Comparison of ENCODE assay signal across 8 mouse cellular contexts in the genomic region with DNA sequence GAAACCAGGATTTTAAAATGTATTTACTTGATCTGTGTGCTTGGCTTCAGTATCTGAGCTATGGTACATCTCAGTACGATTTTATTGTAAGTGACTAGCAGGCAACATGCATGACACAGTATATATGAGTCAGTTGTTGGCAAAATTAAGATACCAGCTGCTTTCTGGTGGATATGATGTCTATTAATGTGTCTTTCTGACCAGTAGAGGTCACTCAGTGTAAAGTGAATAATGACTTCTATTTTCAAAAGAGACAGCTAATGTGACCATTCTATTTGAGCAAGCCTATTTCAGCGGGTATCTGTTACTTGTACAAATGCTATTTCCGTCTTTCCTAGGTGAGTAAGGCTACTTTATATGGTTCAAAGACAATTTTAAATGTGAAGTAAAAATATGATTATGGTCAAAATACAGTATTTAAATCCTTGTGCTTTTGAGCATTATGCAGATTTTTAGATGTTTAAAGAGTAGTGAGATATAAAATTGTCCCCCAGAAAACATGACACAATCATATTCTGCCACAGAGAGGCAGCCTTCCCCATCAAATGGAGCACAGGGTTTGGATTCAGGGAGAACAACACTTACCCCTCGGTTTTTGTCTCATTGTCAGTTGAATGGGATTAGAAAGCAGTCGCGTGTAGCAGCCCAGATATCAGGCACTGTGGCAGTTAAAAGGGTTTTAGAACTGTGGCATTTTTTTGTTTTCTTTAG.
A peak's percentile ranks its signal among the peaks of the same experiment; 100 is the strongest.
DNase-seq lines count a peak whose midpoint lies in the region; ATAC-seq and TF ChIP-seq lines count a peak whose summit lies in the region.

No protein-coding gene starts in this region.

- ATAC-seq in kidney, embryonic 16.5 days (ENCODE audit: low FRiP score, low TSS enrichment) = peak; percentile 59; the same call in 1 of the 2 replicates
- ATAC-seq in hindbrain, embryonic 15.5 days (ENCODE audit: low FRiP score, low read depth) = peak; percentile 81
- peak; percentile 78 for ATAC-seq in midbrain, postnatal 0 days (ENCODE audit: low FRiP score)
- ATAC-seq in activated CD4-positive, CD25-positive, alpha-beta regulatory T cell, adult 4 months = no peak
- no peak for ATAC-seq in monocyte, adult 5-6 weeks (replicated peaks; ENCODE audit: insufficient number of reproducible peaks, low FRiP score, low TSS enrichment, poor library complexity, severe bottlenecking)

- H3K4me3 ChIP-seq in kidney, embryonic 16.5 days (ENCODE audit: low read length) = no peak overlapping the region
- H3K4me3 ChIP-seq in cerebellum, adult 2 months (replicated peaks; ENCODE audit: insufficient read depth, low read depth, low read length) = no peak overlapping the region
- H3K4me3 ChIP-seq in hindbrain, embryonic 15.5 days = no peak overlapping the region
- no peak overlapping the region for H3K4me3 ChIP-seq in midbrain, postnatal 0 days (ENCODE audit: low read depth, low read length)

- TF ChIP-seq CTCF in cerebellum, adult 2 months (IDR thresholded peaks at IDR 0.05; ENCODE audit: borderline replicate concordance, insufficient read depth, low read depth, low read length) = peak; percentile 56; the same call in 1 of the 2 replicates
- peak; percentile 63 for TF ChIP-seq CTCF in midbrain, postnatal 0 days (IDR thresholded peaks at IDR 0.05)

- no peak for TF ChIP-seq POLR2A in cerebellum, adult 2 months (IDR thresholded peaks at IDR 0.05; ENCODE audit: borderline replicate concordance, insufficient read depth, low read length)

- H3K27me3 ChIP-seq in kidney, embryonic 16.5 days (ENCODE audit: insufficient read depth, low read length) = no peaks in the 10 kb centered on the region
- H3K27me3 ChIP-seq in cerebellum, adult 2 months (ENCODE audit: control insufficient read depth, insufficient read depth, low read length) = no peaks in the 10 kb centered on the region
- H3K27me3 ChIP-seq in hindbrain, embryonic 15.5 days = no peaks in the 10 kb centered on the region
- H3K27me3 ChIP-seq in midbrain, postnatal 0 days (ENCODE audit: insufficient read depth, low read length) = no peaks in the 10 kb centered on the region

- H3K9me3 ChIP-seq in kidney, embryonic 16.5 days (ENCODE audit: low read length) = no peaks in the 10 kb centered on the region
- no peaks in the 10 kb centered on the region for H3K9me3 ChIP-seq in hindbrain, embryonic 15.5 days
- no peaks in the 10 kb centered on the region for H3K9me3 ChIP-seq in midbrain, postnatal 0 days (ENCODE audit: low read length)

- H3K27ac ChIP-seq in kidney, embryonic 16.5 days (ENCODE audit: low read length) = no peak overlapping the region
- H3K27ac ChIP-seq in cerebellum, adult 2 months (ENCODE audit: insufficient read depth, low read length) = no peak overlapping the region
- H3K27ac ChIP-seq in hindbrain, embryonic 15.5 days (replicated peaks) = no peak overlapping the region
- H3K27ac ChIP-seq in midbrain, postnatal 0 days (ENCODE audit: low read depth, low read length) = no peak overlapping the region

- H3K36me3 ChIP-seq in kidney, embryonic 16.5 days (ENCODE audit: insufficient read depth, low read length) = no peaks in the 10 kb centered on the region
- no peaks in the 10 kb centered on the region for H3K36me3 ChIP-seq in hindbrain, embryonic 15.5 days
- no peaks in the 10 kb centered on the region for H3K36me3 ChIP-seq in midbrain, postnatal 0 days (ENCODE audit: insufficient read depth, low read length)

- H3K4me1 ChIP-seq in kidney, embryonic 16.5 days (ENCODE audit: insufficient read depth, low read length) = no peaks in the 10 kb centered on the region
- H3K4me1 ChIP-seq in cerebellum, adult 2 months (ENCODE audit: control insufficient read depth, insufficient read depth, low read length) = peaks cover 4% of the 10 kb centered on the region; the same call in 1 of the 2 replicates
- H3K4me1 ChIP-seq in hindbrain, embryonic 15.5 days (replicated peaks) = peaks cover 5% of the 10 kb centered on the region; the same call in 1 of the 2 replicates
- no peaks in the 10 kb centered on the region for H3K4me1 ChIP-seq in midbrain, postnatal 0 days (ENCODE audit: insufficient read depth, low read length)

- H3K9ac ChIP-seq in kidney, embryonic 16.5 days (replicated peaks; ENCODE audit: low read length) = no peak overlapping the region
- no peak overlapping the region for H3K9ac ChIP-seq in hindbrain, embryonic 15.5 days
- no peak overlapping the region for H3K9ac ChIP-seq in midbrain, postnatal 0 days (replicated peaks; ENCODE audit: low read length, poor library complexity, severe bottlenecking)

- no peak for DNase-seq in kidney, postnatal 10 days
- peak; percentile 29 to 80 for DNase-seq in cerebellum, adult 2 months
- DNase-seq in midbrain, postnatal 0 days (ENCODE audit: low spot score) = peak; percentile 78
- DNase-seq in adrenal gland, postnatal 4 days (ENCODE audit: low spot score in 2 of 2) = no peak

- WGBS in kidney, embryonic 16.5 days = 58% methylated on average over 6 of the region's 6 CpGs
- 25% methylated on average over 6 of the region's 6 CpGs for WGBS in cerebellum, adult 2 months
- WGBS in hindbrain, embryonic 15.5 days = 24% methylated on average over 6 of the region's 6 CpGs
- WGBS in midbrain, postnatal 0 days = 23% methylated on average over 6 of the region's 6 CpGs

- no peak overlapping the region for H3K4me2 ChIP-seq in kidney, embryonic 16.5 days (replicated peaks; ENCODE audit: low read depth, low read length)
- no peak overlapping the region for H3K4me2 ChIP-seq in hindbrain, embryonic 15.5 days
- H3K4me2 ChIP-seq in midbrain, postnatal 0 days (ENCODE audit: low read depth, low read length, poor library complexity, severe bottlenecking) = no peak overlapping the region

Comparison
In these comparisons a context has a peak if more than half of its experiments do, and no peak if none do; other contexts are left out.
1. ATAC-seq: peak in kidney, embryonic 16.5 days (single experiment), hindbrain, embryonic 15.5 days (single experiment) and midbrain, postnatal 0 days (single experiment); none in activated CD4-positive, CD25-positive, alpha-beta regulatory T cell, adult 4 months (single experiment) and monocyte, adult 5-6 weeks (single experiment).
2. DNase-seq: peak in cerebellum, adult 2 months (2 of 2) and midbrain, postnatal 0 days (single experiment); none in kidney, postnatal 10 days (single experiment) and adrenal gland, postnatal 4 days (0 of 2).